Mouse (Mus musculus) heart, postnatal 0 days (tissue): ENCODE results near the gene Slc25a26.

ENCODE experiments used
- CTCF ChIP-seq: IDR thresholded peaks from 2 replicates; pipeline ENCODE4 v1.5.1; 2016; ENCODE audit warnings: antibody characterized with exemption, control low read depth, low read depth
- EP300 ChIP-seq: IDR thresholded peaks from 2 replicates; pipeline ENCODE4 v1.6.1; 2016; ENCODE audit warnings: antibody characterized with exemption, low read depth

GRCm38 (mm10) chr6:94464037-94464891 is 35.9 kb upstream of the Slc25a26 start:
- peak; percentile 85 for TF ChIP-seq CTCF
- no peak for TF ChIP-seq EP300
